Mouse (Mus musculus): ENCODE measurements around the gene Prima1. TPM values are rescaled to one million over a fixed set of nuclear protein-coding genes. Genes with fewer than 3 reads are reported as not detected.

The Prima1 gene
- total and polyA plus RNA-seq, 3 experiments, result not detected

- no peaks in the 10 kb centered on the region for H3K79me2 ChIP-seq (ENCODE audit: control insufficient read depth, insufficient read depth, low read length, poor library complexity)
- H3K36me3 ChIP-seq (ENCODE audit: control insufficient read depth in 1 of 2, insufficient read depth in 2 of 2, low read length in 2 of 2), result no peaks in the 10 kb centered on the region
- H3K27ac ChIP-seq (ENCODE audit: control insufficient read depth, low read depth, low read length), result no peak overlapping the region
- H3K4me3 ChIP-seq (ENCODE audit: control insufficient read depth in 1 of 2, insufficient read depth in 1 of 2, low read depth in 2 of 2, low read length in 2 of 2), result no peak overlapping the region
- no peaks in the 10 kb centered on the region for H3K9me3 ChIP-seq (replicated peaks; ENCODE audit: insufficient read depth, low read length)
- H3K27me3 ChIP-seq (ENCODE audit: control insufficient read depth in 1 of 2, insufficient read depth in 2 of 2, low read length in 2 of 2), result no peaks in the 10 kb centered on the region
- DNase-seq (ENCODE audit: low read depth, low spot score), result no peak
- H3K9ac ChIP-seq (ENCODE audit: control insufficient read depth, low read depth, low read length, poor library complexity, severe bottlenecking), result no peak overlapping the region
- TF ChIP-seq MXI1 (IDR thresholded peaks at IDR 0.05; ENCODE audit: low read depth, low read length) (peak; percentile 31; the same call in 1 of the 2 replicates), POLR2A (IDR thresholded peaks at IDR 0.05; ENCODE audit: control insufficient read depth in 1 of 2, insufficient read depth in 1 of 2, low read depth in 1 of 2, low read length in 2 of 2, poor library complexity in 1 of 2) (no peak)
- no peaks in the 10 kb centered on the region for H3K4me1 ChIP-seq (ENCODE audit: control insufficient read depth in 1 of 2, insufficient read depth in 2 of 2, low read length in 2 of 2)
Measured at GRCm38 (mm10) chr12:103155406-103155805, 86.5 kb downstream of the Prima1 start.

- DNase-seq (ENCODE audit: low read depth, low spot score), result peak; percentile 18
- Histone ChIP-seq H3K27ac (ENCODE audit: control insufficient read depth, low read depth, low read length) (no peak overlapping the region), H3K36me3 (ENCODE audit: control insufficient read depth in 1 of 2, insufficient read depth in 2 of 2, low read length in 2 of 2) (no peaks in the 10 kb centered on the region), H3K9me3 (replicated peaks; ENCODE audit: insufficient read depth, low read length) (no peaks in the 10 kb centered on the region), H3K27me3 (ENCODE audit: control insufficient read depth in 1 of 2, insufficient read depth in 2 of 2, low read length in 2 of 2) (no peaks in the 10 kb centered on the region), H3K4me3 (ENCODE audit: control insufficient read depth in 1 of 2, insufficient read depth in 1 of 2, low read depth in 2 of 2, low read length in 2 of 2) (no peak overlapping the region), H3K79me2 (ENCODE audit: control insufficient read depth, insufficient read depth, low read length, poor library complexity) (no peaks in the 10 kb centered on the region), H3K9ac (ENCODE audit: control insufficient read depth, low read depth, low read length, poor library complexity, severe bottlenecking) (no peak overlapping the region), H3K4me1 (ENCODE audit: control insufficient read depth in 1 of 2, insufficient read depth in 2 of 2, low read length in 2 of 2) (no peaks in the 10 kb centered on the region)
- TF ChIP-seq EP300 (IDR thresholded peaks at IDR 0.05; ENCODE audit: low read depth in 1 of 2, low read length in 2 of 2) (no peak), RCOR1 (IDR thresholded peaks at IDR 0.05; ENCODE audit: low read depth, low read length) (no peak), TAL1 (IDR thresholded peaks at IDR 0.05; ENCODE audit: low read length) (no peak), NRF1 (IDR thresholded peaks at IDR 0.05; ENCODE audit: insufficient read depth, low read depth, low read length, poor library complexity, severe bottlenecking) (no peak), CTCF (IDR thresholded peaks at IDR 0.05 in 2 of 3, conservative IDR thresholded peaks at IDR 0.05 in 1 of 3; ENCODE audit: control insufficient read depth in 1 of 3, insufficient read depth in 1 of 3, low read depth in 2 of 3, low read length in 3 of 3, poor library complexity in 1 of 3, severe bottlenecking in 1 of 3) (peak in 2 of 3 experiments; percentile 16 to 42; a peak in 4 of 6 replicates)
Measured at GRCm38 (mm10) chr12:103154927-103155326, 87.0 kb downstream of the Prima1 start.

- Histone ChIP-seq H3K27ac (ENCODE audit: control insufficient read depth, low read depth, low read length) (no peak overlapping the region), H3K36me3 (ENCODE audit: control insufficient read depth in 1 of 2, insufficient read depth in 2 of 2, low read length in 2 of 2) (no peaks in the 10 kb centered on the region), H3K79me2 (ENCODE audit: control insufficient read depth, insufficient read depth, low read length, poor library complexity) (no peaks in the 10 kb centered on the region), H3K9ac (ENCODE audit: control insufficient read depth, low read depth, low read length, poor library complexity, severe bottlenecking) (no peak overlapping the region), H3K9me3 (replicated peaks; ENCODE audit: insufficient read depth, low read length) (no peaks in the 10 kb centered on the region), H3K27me3 (ENCODE audit: control insufficient read depth in 1 of 2, insufficient read depth in 2 of 2, low read length in 2 of 2) (no peaks in the 10 kb centered on the region), H3K4me3 (ENCODE audit: control insufficient read depth in 1 of 2, insufficient read depth in 1 of 2, low read depth in 2 of 2, low read length in 2 of 2) (no peak overlapping the region), H3K4me1 (ENCODE audit: control insufficient read depth in 1 of 2, insufficient read depth in 2 of 2, low read length in 2 of 2) (no peaks in the 10 kb centered on the region)
- TF ChIP-seq ZKSCAN1 (IDR thresholded peaks at IDR 0.05; ENCODE audit: low read depth, low read length) (no peak), ZC3H11A (IDR thresholded peaks at IDR 0.05; ENCODE audit: low read depth, low read length) (no peak), ELF1 (IDR thresholded peaks at IDR 0.05; ENCODE audit: low read depth, low read length) (no peak), RCOR1 (IDR thresholded peaks at IDR 0.05; ENCODE audit: low read depth, low read length) (no peak), CTCF (IDR thresholded peaks at IDR 0.05 in 2 of 3, conservative IDR thresholded peaks at IDR 0.05 in 1 of 3; ENCODE audit: control insufficient read depth in 1 of 3, insufficient read depth in 1 of 3, low read depth in 2 of 3, low read length in 3 of 3, poor library complexity in 1 of 3, severe bottlenecking in 1 of 3) (no peak), ETS1 (IDR thresholded peaks at IDR 0.05; ENCODE audit: low read depth, low read length) (no peak), MAFK (IDR thresholded peaks at IDR 0.05; ENCODE audit: borderline replicate concordance, low read depth, low read length) (no peak), ZMIZ1 (IDR thresholded peaks at IDR 0.05; ENCODE audit: low read depth, low read length) (no peak), GATA1 (IDR thresholded peaks at IDR 0.05; ENCODE audit: low read depth, low read length) (no peak), CHD1 (IDR thresholded peaks at IDR 0.05; ENCODE audit: low read depth, low read length) (no peak), JUND (IDR thresholded peaks at IDR 0.05; ENCODE audit: low read depth, low read length) (no peak), POLR2A (IDR thresholded peaks at IDR 0.05; ENCODE audit: control insufficient read depth in 1 of 2, insufficient read depth in 1 of 2, low read depth in 1 of 2, low read length in 2 of 2, poor library complexity in 1 of 2) (no peak), MAZ (IDR thresholded peaks at IDR 0.05; ENCODE audit: low read depth, low read length) (no peak), MAX (IDR thresholded peaks at IDR 0.05; ENCODE audit: low read length) (no peak), GABPA (IDR thresholded peaks at IDR 0.05; ENCODE audit: low read depth, low read length) (no peak), BHLHE40 (IDR thresholded peaks at IDR 0.05; ENCODE audit: borderline replicate concordance, low read depth, low read length) (no peak), TCF12 (IDR thresholded peaks at IDR 0.05; ENCODE audit: low read depth, low read length) (no peak), MEF2A (IDR thresholded peaks at IDR 0.05; ENCODE audit: extremely low read depth, insufficient replicate concordance, low read depth, low read length, poor library complexity, severe bottlenecking) (no peak)
- DNase-seq (ENCODE audit: low read depth, low spot score), result no peak
Measured at GRCm38 (mm10) chr12:103150247-103150646, 91.7 kb downstream of the Prima1 start.
